Mouse (Mus musculus) left cerebral cortex, postnatal 14 days (tissue): ENCODE data around the gene Gm36028. TPM values are rescaled to one million over a fixed set of nuclear protein-coding genes. Genes with fewer than 3 reads are reported as not detected.
A peak's percentile ranks its signal among the peaks of the same experiment; 100 is the strongest.

Experiments used
- DNase-seq, 2 experiments: peaks; one replicate each; pipeline ENCODE4 v3.0.0; 2021 to 2022; ENCODE audit warnings: low spot score in 2 of 2, mixed read lengths in 1 of 2
- intact Hi-C: fragments of 180-260 bp; cut with DNase I; formaldehyde crosslinking; loops from one replicate; pipeline ENCODE4 v1.15.1; 2025
- long read RNA-seq, 2 experiments: library from polyadenylated mRNA; stranded (forward); transcript quantifications; one replicate each; pipeline ENCODE4 v2.0.0; 2021
- total RNA-seq, 2 experiments: library from RNA; stranded (reverse); gene quantifications; 2 replicates each; pipeline ENCODE4 v1.2.3; 2021

The Gm36028 gene
- total RNA-seq, result not detected
- long read RNA-seq, experiment 1, result 0 reads
- long read RNA-seq, experiment 2, partial matches to known transcripts, result 1 of 1 reads
- long read RNA-seq, experiment 2, other reads (novel, unspliced or antisense), result 0 of 1 reads

- no peak for DNase-seq
- intact Hi-C loops, result no loop called here
These were observed at the start of gene Gm36028 for GRCm38 (mm10) chr16:37861029-37861428. Gene Gm36028 (minus strand): TSS chr16:37861146.

- intact Hi-C loops, result no loop called here
- DNase-seq, result no peak
These were observed 45.5 kb upstream of the Gm36028 start for GRCm38 (mm10) chr16:37906456-37906855.

- intact Hi-C loops, result no loop called here
- no peak for DNase-seq
These were observed 40.4 kb upstream of the Gm36028 start for GRCm38 (mm10) chr16:37901318-37901717.

DNA sequence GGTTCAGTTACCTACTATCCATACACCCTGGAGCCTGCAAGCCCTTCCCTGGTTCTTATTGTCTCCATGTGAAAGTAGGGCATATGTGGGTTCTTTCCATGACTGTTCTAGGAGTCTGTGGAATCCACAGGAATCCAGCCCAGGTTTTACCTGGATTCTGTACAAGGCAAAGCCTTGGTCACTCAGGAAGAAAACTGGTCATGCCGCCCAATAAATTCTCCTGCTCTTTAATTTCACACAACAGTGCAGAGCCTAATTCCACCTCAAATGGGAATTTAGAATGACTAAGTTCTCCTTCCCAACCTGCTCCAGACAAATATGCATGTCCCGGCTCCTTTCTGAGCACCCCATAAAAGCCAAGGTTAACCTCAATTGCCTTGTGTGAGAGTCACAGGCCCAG, 38.4 kb upstream of the Gm36028 start:
- DNase-seq, result no peak
- intact Hi-C loops, result no loop called here

- DNase-seq, result no peak
- intact Hi-C loops, result no loop called here
These were observed 37.8 kb upstream of the Gm36028 start for GRCm38 (mm10) chr16:37898790-37899189.

DNA sequence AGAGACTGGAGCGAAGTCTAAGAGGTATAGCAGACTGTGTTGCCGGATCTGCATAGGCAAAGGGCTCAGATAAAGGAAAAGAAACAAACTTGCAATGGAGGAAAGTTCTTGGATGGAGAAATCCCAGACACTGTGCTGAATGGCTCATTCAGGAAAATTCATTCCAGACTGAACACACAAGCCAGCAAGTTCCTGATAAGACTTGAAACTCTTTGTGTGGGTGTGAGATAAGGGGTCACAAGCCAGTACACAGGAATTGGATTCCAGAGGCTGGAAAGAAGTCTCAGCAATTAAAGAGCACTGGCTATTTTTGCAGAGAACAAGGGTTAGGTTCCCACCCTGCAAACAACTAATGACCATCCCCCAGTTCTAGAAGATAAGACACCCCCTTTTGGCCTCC, 33.0 kb upstream of the Gm36028 start:
- intact Hi-C loops, result no loop called here
- no peak for DNase-seq

GRCm38 (mm10) chr16:37893381-37893780, 32.4 kb upstream of the Gm36028 start:
- intact Hi-C loops, result no loop called here
- DNase-seq, result no peak

GRCm38 (mm10) chr16:37892667-37893066, 31.7 kb upstream of the Gm36028 start:
- intact Hi-C loops, result no loop called here

GRCm38 (mm10) chr16:37888986-37889385, 28.0 kb upstream of the Gm36028 start:
- intact Hi-C loops, result no loop called here
- DNase-seq, result no peak

More at GRCm38 (mm10) chr16:37892667-37893066, 31.7 kb upstream of the Gm36028 start:
- DNase-seq, result no peak

- DNase-seq, result peak in 1 of 2 experiments; percentile 12
- intact Hi-C loops, result no loop called here
These were observed 20.2 kb upstream of the Gm36028 start for GRCm38 (mm10) chr16:37881168-37881567.

- intact Hi-C loops, result no loop called here
These were observed 18.9 kb upstream of the Gm36028 start for GRCm38 (mm10) chr16:37879750-37880419.

GRCm38 (mm10) chr16:37878951-37879505, 18.1 kb upstream of the Gm36028 start:
- intact Hi-C loops, result no loop called here

More at GRCm38 (mm10) chr16:37879750-37880419, 18.9 kb upstream of the Gm36028 start:
- DNase-seq, result no peak

GRCm38 (mm10) chr16:37877406-37877805, 16.5 kb upstream of the Gm36028 start:
- no peak for DNase-seq
- intact Hi-C loops, result no loop called here

More at GRCm38 (mm10) chr16:37878951-37879505, 18.1 kb upstream of the Gm36028 start:
- no peak for DNase-seq

DNA sequence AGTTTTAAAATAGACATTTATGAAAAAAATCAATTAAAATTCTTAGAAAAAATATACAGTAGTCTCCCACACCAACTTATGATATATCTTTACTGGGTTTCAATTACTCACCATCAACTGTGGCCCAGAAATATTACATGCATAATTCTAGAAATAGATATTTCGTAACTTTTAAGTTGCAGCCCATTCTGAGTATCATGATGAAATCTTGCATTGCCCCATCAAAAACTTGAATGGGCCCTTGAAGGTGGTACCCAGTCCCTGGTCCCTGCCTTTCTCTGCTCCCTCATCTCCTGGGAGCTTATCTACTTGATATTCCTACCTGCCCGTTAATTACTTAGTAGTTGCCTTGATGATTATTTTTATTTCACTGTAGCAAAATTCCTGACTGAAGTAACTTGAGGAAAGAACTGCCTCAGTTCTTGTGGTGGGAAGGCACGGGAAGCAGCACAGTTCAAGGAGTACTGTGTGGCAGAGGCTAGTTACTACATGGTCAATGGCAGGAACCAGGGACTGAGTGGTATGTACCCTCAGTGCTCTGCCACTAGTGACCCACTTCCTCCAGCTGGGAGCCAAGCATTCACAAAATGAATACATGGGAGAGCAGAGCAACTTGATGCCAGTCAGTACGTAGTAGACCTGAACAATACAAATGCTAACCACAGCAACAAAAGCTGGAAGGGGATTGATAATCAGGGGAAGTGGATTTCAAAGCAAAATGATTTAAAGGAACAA, 13.7 kb upstream of the Gm36028 start:
- intact Hi-C loops, result loop anchor here (5.0 kb wide), 1 partner anchor 73 kb away; no protein-coding TSS in a partner anchor
- no peak for DNase-seq

DNA sequence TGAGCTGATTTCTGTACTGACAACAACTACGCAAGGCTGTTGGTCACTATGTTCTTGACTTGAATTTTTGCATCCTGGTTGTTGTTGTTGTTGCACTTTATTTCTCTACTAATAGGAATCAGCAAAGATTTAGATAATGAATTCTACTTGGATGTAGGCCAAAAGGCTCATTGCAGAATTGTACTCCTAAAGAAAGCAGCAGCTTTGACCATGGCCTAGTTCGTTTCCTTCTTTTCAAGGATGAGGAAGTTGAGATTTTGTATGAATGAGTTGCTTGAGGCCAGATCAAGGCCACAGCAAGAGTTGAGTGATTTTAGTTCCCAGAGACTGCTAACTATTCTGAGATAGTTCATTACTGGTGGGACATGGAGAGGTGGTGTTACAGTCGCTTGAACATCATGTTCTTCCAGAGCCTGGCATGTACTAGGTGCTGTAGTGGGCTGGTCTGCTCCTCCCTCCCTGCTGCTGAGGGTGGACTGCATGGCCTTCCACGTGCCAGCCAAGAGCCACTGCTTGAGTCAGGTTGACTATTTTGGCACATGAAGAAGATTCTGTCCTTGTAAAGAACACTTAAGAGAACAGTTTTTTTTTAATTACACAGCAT, 10.3 kb upstream of the Gm36028 start:
- intact Hi-C loops, result loop anchor here (5.0 kb wide), 1 partner anchor 76 kb away; no protein-coding TSS in a partner anchor
- peak; percentile 47 to 81 for DNase-seq

DNA sequence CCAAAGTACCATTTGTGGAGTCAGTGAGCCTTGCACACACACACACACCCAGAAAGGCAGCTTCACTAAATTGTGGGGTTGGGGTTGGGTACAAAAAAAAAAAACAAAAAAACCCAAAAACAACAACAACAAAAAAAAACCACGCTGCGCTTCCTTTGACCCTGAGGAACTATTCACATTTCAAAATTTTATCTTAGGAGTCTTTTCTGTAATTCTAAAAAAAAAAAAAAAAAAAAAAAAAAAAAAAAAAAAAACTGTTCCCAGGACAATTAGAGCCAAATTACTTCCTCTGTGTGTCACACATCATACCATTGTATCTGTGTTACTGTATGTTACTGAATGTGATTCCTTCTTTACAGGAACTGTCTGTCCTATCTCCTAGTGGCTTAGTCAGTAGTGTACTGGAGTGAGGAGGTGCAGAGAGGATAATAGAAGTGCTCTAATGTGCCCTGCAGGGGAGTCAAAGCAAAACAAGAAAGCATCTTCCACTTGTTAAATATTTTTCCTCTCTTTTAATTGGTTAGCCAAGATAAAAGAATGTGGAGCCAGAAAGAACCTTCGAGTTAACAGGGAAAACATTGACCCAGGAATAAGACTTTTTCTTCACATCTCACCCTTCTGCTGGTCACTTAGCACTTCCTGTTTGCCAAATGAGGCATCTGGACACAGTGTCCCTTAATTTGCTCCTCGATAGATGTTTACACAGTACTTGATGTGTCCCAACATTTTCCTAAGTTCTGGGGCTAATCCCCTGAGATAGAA, 8.7 kb upstream of the Gm36028 start:
- intact Hi-C loops, result loop anchor here (5.0 kb wide), 3 partner anchors 78 to 223 kb away; no protein-coding TSS in a partner anchor
- DNase-seq, result peak in 1 of 2 experiments; percentile 45

DNA sequence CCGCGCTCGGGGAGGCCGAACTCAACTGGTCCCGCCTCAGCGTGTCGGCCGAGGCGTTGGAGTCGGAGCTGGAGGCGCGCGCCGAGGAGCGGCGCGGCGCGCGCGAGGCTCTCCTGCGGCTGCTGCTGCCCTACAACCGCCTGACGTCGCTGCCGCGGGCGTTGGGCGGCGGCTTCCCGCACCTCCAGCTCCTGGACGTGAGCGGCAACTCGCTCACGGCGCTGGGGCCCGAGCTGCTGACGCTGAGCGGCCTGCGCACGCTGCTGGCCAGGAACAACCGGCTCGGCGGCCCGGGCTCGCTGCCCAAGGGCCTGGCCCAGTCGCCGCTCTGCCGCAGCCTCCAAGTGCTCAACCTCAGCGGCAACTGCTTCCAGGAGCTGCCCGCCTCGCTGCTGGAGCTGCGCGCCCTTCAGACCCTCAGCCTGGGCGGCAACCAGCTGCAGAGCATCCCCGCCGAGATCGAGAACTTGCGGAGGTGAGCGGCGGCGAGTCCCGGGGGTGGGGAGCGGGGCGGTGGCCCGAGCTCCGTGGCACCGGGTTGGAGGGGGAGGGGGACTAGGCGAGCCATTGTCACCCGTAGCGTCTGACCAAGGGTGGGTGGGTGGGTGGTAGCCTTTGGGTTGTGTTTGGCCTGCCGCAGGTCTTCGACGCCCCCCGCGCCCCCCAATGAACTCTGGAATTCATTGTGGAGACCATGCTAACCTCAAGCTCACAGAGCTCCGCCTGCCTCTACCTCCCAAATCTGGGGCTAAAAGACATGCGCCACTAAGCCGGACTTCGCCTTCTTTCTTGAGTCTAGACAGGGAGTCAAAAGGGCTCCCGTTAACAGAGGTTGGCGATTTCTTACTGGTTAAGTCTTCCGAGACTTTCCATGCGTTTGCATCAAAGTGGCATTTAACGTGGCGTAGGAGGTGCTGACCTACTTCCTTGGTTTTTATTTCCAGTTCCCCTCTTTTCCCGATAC, 7.8 kb upstream of the Gm36028 start:
- intact Hi-C loops, result loop anchor here (5.0 kb wide), 2 partner anchors 186 to 224 kb away; no protein-coding TSS in a partner anchor

More for the DNA sequence above, 7.8 kb upstream of the Gm36028 start:
- peak; percentile 31 to 69 for DNase-seq
